Mouse (Mus musculus): ENCODE measurements at regions not wholly inside any gene's neighbourhood (a gene's known extent, or its start where the extent isn't known, plus 50 kb on each side); places are given as distances from the start of the nearest gene placed in this dataset.
A peak's percentile ranks its signal among the peaks of the same experiment; 100 is the strongest.

DNA sequence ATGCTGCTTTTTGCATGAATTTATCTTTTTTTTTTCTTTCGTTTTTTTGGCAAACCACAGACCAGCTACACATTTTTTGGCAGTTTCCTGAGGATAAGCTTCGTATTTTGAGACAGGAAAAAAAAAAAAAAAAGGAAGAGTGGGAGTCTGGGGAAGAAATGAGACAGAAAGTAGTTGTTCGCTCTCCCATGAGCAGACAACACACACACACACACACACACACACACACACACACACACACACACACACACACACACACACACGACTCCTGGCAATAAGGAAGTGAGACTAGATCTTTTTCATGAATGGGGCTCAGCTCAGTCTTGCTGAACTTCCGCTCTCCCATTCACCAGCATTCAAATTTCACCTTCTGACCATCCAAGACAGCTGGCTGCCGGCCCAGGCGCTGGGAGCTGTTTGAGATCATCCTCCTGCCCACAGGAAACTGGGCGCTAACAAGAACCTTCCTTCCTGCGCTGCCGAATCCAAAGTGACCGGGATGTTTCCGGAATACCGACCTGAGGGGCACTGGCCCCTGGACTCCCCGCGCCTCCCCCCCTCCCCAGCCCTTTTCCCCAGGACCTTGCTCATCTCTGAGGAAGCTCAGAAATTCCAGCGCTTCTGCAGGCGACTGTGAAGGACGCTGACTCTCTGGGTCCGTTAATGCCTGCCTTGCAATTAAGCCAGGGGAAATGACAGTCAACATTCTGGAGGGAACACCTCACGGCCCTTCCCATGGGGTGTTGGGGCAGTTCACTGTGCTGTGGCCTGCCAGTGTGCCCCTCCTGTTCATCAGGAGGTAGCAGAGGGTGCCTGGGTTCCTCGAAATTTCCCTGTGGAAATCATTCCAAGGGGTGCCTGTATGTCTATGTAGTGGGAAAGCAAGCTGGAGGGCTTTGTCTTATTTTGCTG is 114.2 kb upstream of the Ccnd2 start:
- H3K36me3 ChIP-seq (replicated peaks): no peaks in the 10 kb centered on the region
- 10% methylated on average over 21 of the region's 21 CpGs for WGBS
- H3K27ac ChIP-seq (replicated peaks): peak overlapping the region; percentile 82
- H3K9me3 ChIP-seq: no peaks in the 10 kb centered on the region
- peak overlapping the region; percentile 49 for H3K4me3 ChIP-seq
- peaks cover 22% of the 10 kb centered on the region; the same call in 1 of the 2 replicates for H3K27me3 ChIP-seq (replicated peaks; ENCODE audit: low read depth, poor library complexity, severe bottlenecking)
- DNase-seq (ENCODE audit: low spot score): peak; percentile 74
- peaks cover 46% of the 10 kb centered on the region for H3K4me1 ChIP-seq

DNA sequence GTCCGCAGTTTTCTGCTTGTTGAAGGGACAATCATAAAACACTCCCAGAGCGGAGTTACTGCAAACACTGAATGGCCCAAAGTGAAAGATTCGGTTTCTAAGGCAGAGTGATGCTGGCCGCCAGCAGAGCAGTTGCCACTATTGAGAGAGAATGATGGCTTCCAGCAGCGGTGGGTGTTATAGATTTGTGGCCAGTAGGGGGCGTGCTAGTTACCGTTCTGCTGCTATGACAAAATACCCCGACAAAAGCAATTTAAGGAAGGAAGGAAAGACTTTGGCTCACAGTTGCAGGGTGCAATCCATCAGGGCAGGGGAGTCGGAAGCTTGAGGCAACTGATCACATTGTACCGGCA is 114.8 kb upstream of the Ccnd2 start:
- H3K36me3 ChIP-seq (replicated peaks): no peaks in the 10 kb centered on the region
- H3K9me3 ChIP-seq: peaks cover 5% of the 10 kb centered on the region; the same call in 1 of the 2 replicates
- DNase-seq (ENCODE audit: low spot score): peak; percentile 46
- H3K27ac ChIP-seq (replicated peaks): peak overlapping the region; percentile 82
- peak overlapping the region; percentile 49 for H3K4me3 ChIP-seq
- H3K27me3 ChIP-seq (replicated peaks; ENCODE audit: low read depth, poor library complexity, severe bottlenecking): peaks cover 22% of the 10 kb centered on the region; the same call in 1 of the 2 replicates
- peaks cover 46% of the 10 kb centered on the region for H3K4me1 ChIP-seq
- WGBS: 38% methylated on average over 10 of the region's 10 CpGs

DNA sequence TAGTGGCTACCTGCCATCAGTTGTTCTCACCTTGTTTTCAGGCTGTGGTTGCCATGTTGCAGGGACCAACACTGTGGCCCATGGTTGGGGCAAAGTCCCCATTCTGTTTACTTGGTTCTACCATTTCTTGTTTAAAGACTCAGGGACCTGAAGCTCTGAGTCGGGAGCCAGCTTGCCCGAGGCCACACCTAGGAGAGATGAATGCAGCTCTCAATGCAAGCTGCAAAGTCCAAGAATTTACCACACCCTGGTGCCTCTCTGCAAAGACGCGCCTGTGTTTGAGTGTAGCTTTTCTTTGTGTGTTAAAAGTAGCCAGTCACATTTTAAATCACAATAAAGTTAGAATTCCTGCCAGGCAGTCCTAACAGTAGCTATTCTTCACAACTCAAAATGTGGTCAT is 117.0 kb upstream of the Ccnd2 start:
- Histone ChIP-seq H3K9me3 (peaks cover 5% of the 10 kb centered on the region; the same call in 1 of the 2 replicates), H3K4me1 (peaks cover 44% of the 10 kb centered on the region), H3K36me3 (replicated peaks) (no peaks in the 10 kb centered on the region), H3K4me3 (no peak overlapping the region), H3K27me3 (replicated peaks; ENCODE audit: low read depth, poor library complexity, severe bottlenecking) (peaks cover 22% of the 10 kb centered on the region; the same call in 1 of the 2 replicates), H3K27ac (replicated peaks) (no peak overlapping the region)
- WGBS: 77% methylated on average over 4 of the region's 4 CpGs
- DNase-seq (ENCODE audit: low spot score): no peak

DNA sequence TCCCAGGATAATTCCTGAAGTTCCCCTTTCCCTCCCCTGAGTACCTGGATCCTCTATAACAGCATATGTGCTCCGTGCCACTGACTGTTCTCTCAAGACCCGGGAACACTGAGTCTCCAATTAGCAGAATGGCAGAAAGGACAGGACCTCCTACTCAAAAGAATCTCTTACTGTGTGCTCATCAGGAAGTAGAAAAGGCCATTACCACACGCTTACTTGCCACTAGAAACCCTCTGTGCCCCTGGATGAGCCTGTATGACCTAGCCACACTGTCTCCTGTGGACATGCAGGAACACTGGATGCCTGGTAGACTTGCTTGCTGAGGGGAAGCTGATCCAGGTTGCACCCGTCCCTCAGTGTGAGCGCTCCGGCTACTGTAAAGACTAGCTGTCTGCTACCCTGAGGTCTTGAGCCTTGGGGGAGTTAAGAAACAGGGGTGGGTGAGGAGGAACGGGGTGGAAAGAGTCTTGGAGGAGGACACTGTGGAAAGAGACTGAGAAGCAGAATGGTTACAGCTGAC is 117.6 kb upstream of the Ccnd2 start:
- Histone ChIP-seq H3K4me3 (no peak overlapping the region), H3K9me3 (peaks cover 5% of the 10 kb centered on the region; the same call in 1 of the 2 replicates), H3K4me1 (peaks cover 38% of the 10 kb centered on the region), H3K27ac (replicated peaks) (no peak overlapping the region), H3K36me3 (replicated peaks) (no peaks in the 10 kb centered on the region), H3K27me3 (replicated peaks; ENCODE audit: low read depth, poor library complexity, severe bottlenecking) (peaks cover 22% of the 10 kb centered on the region; the same call in 1 of the 2 replicates)
- no peak for DNase-seq (ENCODE audit: low spot score)
- 78% methylated on average over 7 of the region's 7 CpGs for WGBS

DNA sequence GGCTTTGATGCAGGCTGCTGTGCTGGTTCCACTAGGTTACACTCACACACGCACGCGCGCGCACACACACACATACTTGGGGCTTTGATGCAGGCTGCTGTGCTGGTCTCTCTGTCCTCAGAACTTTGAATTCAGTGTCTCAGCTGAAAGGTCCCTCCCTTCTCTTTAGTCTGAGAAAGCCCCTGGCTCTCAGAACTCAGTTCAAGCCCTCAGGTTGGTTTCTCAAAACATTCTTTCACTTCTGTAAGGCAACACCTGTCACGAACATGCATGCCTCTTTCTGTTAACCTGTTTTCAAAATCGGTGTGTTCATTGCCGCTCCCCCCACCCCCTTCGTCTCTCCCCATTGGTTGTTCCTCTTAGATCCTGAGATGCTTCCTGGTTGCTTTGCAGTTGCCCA is 118.8 kb upstream of the Ccnd2 start:
- no peaks in the 10 kb centered on the region for H3K36me3 ChIP-seq (replicated peaks)
- peaks cover 22% of the 10 kb centered on the region; the same call in 1 of the 2 replicates for H3K27me3 ChIP-seq (replicated peaks; ENCODE audit: low read depth, poor library complexity, severe bottlenecking)
- peaks cover 28% of the 10 kb centered on the region for H3K4me1 ChIP-seq
- H3K4me3 ChIP-seq: no peak overlapping the region
- H3K9me3 ChIP-seq: peaks cover 7% of the 10 kb centered on the region; the same call in 1 of the 2 replicates
- DNase-seq (ENCODE audit: low spot score): no peak
- peak overlapping the region; percentile 5; the same call in 1 of the 2 replicates for H3K27ac ChIP-seq (replicated peaks)
- WGBS: 86% methylated on average over 9 of the region's 9 CpGs

DNA sequence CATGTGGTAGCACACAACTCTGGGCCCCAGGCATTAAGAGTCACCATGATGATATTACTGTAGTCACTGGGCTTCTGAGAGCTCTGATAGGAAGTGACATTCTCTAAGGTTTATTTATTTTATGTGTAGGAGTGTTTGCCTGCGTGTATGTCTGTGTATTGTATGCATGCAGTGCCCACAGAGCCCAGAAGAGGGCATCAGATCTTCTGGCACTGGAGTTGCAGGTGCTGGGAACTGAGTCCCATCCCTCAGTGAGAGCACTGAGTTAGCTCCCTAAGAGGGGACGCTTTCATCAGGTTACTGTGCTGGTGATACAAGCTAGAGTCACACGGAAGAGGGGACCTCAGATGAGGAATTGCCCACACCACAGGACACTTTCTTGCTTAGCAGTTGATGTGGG is 119.4 kb upstream of the Ccnd2 start:
- Histone ChIP-seq H3K27ac (replicated peaks) (no peak overlapping the region), H3K27me3 (replicated peaks; ENCODE audit: low read depth, poor library complexity, severe bottlenecking) (peaks cover 22% of the 10 kb centered on the region; the same call in 1 of the 2 replicates), H3K9me3 (peaks cover 7% of the 10 kb centered on the region; the same call in 1 of the 2 replicates), H3K36me3 (replicated peaks) (no peaks in the 10 kb centered on the region), H3K4me1 (peaks cover 21% of the 10 kb centered on the region), H3K4me3 (no peak overlapping the region)
- WGBS: 93% methylated on average over 3 of the region's 3 CpGs
- no peak for DNase-seq (ENCODE audit: low spot score)

DNA sequence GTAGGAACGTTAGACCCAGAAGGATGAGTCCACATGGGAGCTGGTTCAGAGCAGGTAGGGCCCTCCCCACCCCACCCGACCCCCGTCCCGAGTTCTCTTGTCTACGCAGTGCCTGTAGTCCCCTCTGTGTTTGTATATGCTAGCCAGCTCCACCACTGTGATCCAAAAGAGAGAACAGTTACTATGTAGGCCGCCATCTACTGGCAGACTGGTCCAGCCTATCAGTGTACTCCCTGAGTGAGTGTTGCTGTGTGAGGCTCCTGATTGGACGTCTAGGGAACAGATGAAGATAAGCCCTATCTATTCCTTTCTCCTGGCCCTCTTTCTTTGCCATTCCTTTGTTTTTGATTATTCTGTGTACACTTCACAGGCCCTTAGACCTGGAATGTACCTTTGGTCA is 120.6 kb upstream of the Ccnd2 start:
- peaks cover 7% of the 10 kb centered on the region; the same call in 1 of the 2 replicates for H3K9me3 ChIP-seq
- no peaks in the 10 kb centered on the region for H3K36me3 ChIP-seq (replicated peaks)
- H3K27ac ChIP-seq (replicated peaks): no peak overlapping the region
- peaks cover 14% of the 10 kb centered on the region for H3K4me1 ChIP-seq
- WGBS: 62% methylated on average over 7 of the region's 7 CpGs
- no peak for DNase-seq (ENCODE audit: low spot score)
- no peak overlapping the region for H3K4me3 ChIP-seq
- peaks cover 16% of the 10 kb centered on the region; the same call in 1 of the 2 replicates for H3K27me3 ChIP-seq (replicated peaks; ENCODE audit: low read depth, poor library complexity, severe bottlenecking)

DNA sequence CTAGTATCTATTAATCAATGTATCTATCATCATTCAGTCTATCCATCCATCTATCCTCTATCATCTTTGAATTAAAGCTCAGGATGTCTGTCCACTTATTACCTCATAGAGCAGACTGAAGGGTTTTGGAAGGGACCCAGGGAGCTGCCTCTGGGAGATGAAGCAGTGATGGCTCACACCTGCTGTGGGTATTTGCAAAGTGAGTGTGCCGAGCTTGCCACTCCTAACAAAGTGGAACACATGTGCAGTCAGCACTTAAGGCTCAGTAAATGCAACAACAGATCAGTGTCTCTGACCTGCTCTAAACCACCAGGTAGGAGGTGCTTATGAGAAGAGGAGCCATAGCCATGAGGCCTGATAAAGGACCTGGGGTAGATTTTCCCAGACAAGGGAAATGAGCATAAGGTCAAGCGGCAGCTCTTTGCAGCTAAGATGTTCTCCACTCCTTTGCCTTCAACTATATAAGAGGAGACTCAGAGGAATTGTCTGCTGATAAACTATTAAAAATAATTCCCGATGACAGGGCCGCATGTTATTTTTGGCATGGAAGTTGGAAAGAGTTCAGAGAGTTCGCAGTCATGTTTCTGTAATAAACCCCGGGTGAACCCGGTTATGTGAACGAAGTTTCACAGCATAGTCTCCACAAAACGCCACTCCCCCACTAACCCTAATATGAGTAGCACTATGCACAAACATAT is 122.9 kb upstream of the Ccnd2 start:
- Histone ChIP-seq H3K4me3 (no peak overlapping the region), H3K4me1 (peaks cover 9% of the 10 kb centered on the region), H3K27me3 (replicated peaks; ENCODE audit: low read depth, poor library complexity, severe bottlenecking) (0 out of 2 replicates have a peak, but pooled peaks cover 5% of the 10 kb centered on the region), H3K9me3 (peaks cover 13% of the 10 kb centered on the region), H3K36me3 (replicated peaks) (no peaks in the 10 kb centered on the region), H3K27ac (replicated peaks) (no peak overlapping the region)
- WGBS: 94% methylated on average over 9 of the region's 9 CpGs
- no peak for DNase-seq (ENCODE audit: low spot score)

DNA sequence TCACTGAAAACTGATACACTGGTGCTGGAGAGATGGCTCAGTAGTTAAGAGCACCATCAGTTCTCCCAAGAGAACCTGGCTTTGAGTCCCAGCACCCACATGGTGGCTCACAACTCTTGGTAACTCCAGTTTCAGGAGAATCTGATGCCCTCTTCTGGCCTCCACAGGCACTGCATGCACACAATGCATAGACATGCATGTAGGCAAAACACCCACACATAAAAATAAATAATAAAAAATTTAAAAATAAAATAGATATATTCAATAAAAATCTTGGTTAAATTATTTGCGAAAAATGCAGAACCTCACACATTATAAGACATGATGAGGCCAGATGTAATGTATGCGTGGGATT is 123.4 kb upstream of the Ccnd2 start:
- H3K27ac ChIP-seq (replicated peaks): no peak overlapping the region
- H3K27me3 ChIP-seq (replicated peaks; ENCODE audit: low read depth, poor library complexity, severe bottlenecking): no peaks in the 10 kb centered on the region
- H3K4me1 ChIP-seq: peaks cover 4% of the 10 kb centered on the region
- H3K4me3 ChIP-seq: no peak overlapping the region
- no peaks in the 10 kb centered on the region for H3K36me3 ChIP-seq (replicated peaks)
- no peak for DNase-seq (ENCODE audit: low spot score)
- peaks cover 13% of the 10 kb centered on the region for H3K9me3 ChIP-seq
- 91% methylated on average over 2 of the region's 2 CpGs for WGBS

DNA sequence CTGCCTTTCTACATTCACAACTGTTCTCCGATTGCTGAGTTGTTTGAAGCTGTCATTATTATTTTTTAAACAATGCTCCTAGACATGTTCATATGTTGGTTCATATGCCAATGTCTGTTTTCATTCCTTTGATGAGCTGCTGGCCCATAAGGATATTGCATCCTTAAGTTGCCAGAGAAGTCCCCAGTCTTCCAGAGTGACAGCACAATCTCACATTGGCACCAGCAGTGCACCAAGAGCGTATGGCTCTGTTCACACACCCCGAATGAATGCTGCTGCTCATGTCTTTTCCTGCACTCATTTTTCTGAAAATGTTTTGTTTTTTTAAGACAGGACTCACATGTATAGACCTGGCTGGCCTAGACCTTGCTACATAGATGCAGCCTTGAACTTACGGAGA is 124.4 kb upstream of the Ccnd2 start:
- no peak for DNase-seq (ENCODE audit: low spot score)
- WGBS: 92% methylated on average over 4 of the region's 4 CpGs
- Histone ChIP-seq H3K9me3 (peaks cover 12% of the 10 kb centered on the region), H3K4me3 (no peak overlapping the region), H3K4me1 (no peaks in the 10 kb centered on the region; the same call in 1 of the 2 replicates), H3K27me3 (replicated peaks; ENCODE audit: low read depth, poor library complexity, severe bottlenecking) (no peaks in the 10 kb centered on the region), H3K36me3 (replicated peaks) (no peaks in the 10 kb centered on the region), H3K27ac (replicated peaks) (no peak overlapping the region)

DNA sequence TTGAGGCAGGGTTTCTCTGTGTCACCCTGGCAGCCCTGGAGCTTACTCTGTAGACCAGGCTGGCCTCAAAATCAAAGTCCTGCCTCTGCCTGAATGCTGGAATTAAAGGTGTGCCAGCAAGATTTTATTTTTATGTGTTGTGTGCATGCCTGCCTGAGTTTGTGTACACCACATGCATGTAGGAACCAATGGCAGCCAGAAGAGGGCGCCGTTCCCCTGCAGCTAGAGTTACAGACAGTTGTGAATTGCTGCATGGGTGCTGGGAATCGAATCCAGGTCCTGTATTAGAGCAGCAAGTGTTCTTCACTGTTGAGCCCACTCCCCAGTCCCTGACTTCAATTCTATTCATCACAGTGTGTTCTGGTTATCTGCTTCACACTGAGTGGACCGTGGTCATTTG is 126.4 kb upstream of the Ccnd2 start:
- peaks cover 12% of the 10 kb centered on the region for H3K4me1 ChIP-seq

DNA sequence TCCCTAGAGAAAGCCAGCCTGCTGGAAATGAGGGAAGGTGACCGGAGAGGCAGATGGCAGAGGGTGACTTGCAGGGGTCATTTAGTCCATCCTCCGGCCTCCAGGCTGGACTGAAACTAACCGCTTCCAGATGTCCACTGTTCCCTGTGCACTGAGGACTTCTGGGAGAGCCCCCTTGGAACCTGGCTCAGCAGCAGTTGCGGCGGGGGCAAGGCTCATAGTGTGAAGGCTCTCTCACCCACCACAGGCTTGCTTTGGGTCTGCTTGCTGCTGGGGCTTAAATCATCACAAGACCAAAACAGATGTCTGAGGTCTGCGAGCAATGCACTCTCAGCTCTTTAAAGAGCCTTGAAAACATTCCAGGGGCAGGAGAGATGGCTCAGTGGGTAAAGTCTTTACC is 132.2 kb upstream of the Ccnd2 start:
- Histone ChIP-seq H3K4me3 (no peak overlapping the region), H3K27ac (replicated peaks) (peak overlapping the region; percentile 70), H3K4me1 (peaks cover 49% of the 10 kb centered on the region), H3K9me3 (no peaks in the 10 kb centered on the region), H3K36me3 (replicated peaks) (no peaks in the 10 kb centered on the region), H3K27me3 (replicated peaks; ENCODE audit: low read depth, poor library complexity, severe bottlenecking) (0 out of 2 replicates have a peak, but pooled peaks cover 3% of the 10 kb centered on the region)
- 26% methylated on average over 6 of the region's 6 CpGs for WGBS
- peak; percentile 71 for DNase-seq (ENCODE audit: low spot score)

More for the DNA sequence above, 126.4 kb upstream of the Ccnd2 start:
- Histone ChIP-seq H3K36me3 (replicated peaks) (no peaks in the 10 kb centered on the region), H3K27me3 (replicated peaks; ENCODE audit: low read depth, poor library complexity, severe bottlenecking) (no peaks in the 10 kb centered on the region), H3K9me3 (peaks cover 9% of the 10 kb centered on the region; the same call in 1 of the 2 replicates), H3K4me3 (no peak overlapping the region), H3K27ac (replicated peaks) (no peak overlapping the region)
- no peak for DNase-seq (ENCODE audit: low spot score)
- WGBS: 81% methylated on average over 4 of the region's 4 CpGs

Measured in embryonic facial prominence, embryonic 10.5 days (tissue).